Mouse (Mus musculus) liver, embryonic 12.5 days (tissue): ENCODE measurements around the gene Selenoo. TPM values are rescaled to one million over a fixed set of nuclear protein-coding genes. Genes with fewer than 3 reads are reported as not detected.

Experiments
- ATAC-seq: fragments of 200-750 bp; cut with Nextera tagmentation; 2 replicates; pipeline ENCODE4 v1.8.0; 2017; ENCODE audit warnings: moderate number of reproducible peaks, mild to moderate bottlenecking, moderate library complexity
- H3K27ac ChIP-seq: fragments of 300-500 bp; sonication (generic); 2 replicates; pipeline ENCODE4 v1.5.1; 2016; ENCODE audit warnings: mild to moderate bottlenecking
- H3K27me3 ChIP-seq: fragments of 300-500 bp; sonication (generic); replicated peaks from 2 replicates; pipeline ENCODE4 v1.6.1; 2016; ENCODE audit warnings: mild to moderate bottlenecking, moderate library complexity
- H3K36me3 ChIP-seq: fragments of 300-500 bp; sonication (generic); 2 replicates; pipeline ENCODE4 v1.6.1; 2016; ENCODE audit warnings: mild to moderate bottlenecking, moderate library complexity
- H3K4me1 ChIP-seq: fragments of 300-500 bp; sonication (generic); 2 replicates; pipeline ENCODE4 v1.6.1; 2016
- H3K4me2 ChIP-seq: fragments of 300-500 bp; sonication (generic); 2 replicates; pipeline ENCODE4 v1.6.1; 2016; ENCODE audit warnings: mild to moderate bottlenecking, moderate library complexity
- H3K4me3 ChIP-seq: fragments of 300-500 bp; sonication (generic); 2 replicates; pipeline ENCODE4 v1.5.1; 2016; ENCODE audit warnings: mild to moderate bottlenecking, moderate library complexity
- H3K9ac ChIP-seq: fragments of 300-500 bp; sonication (generic); 2 replicates; pipeline ENCODE4 v1.6.1; 2016; ENCODE audit warnings: mild to moderate bottlenecking, moderate library complexity
- H3K9me3 ChIP-seq: fragments of 300-500 bp; sonication (generic); replicated peaks from 2 replicates; pipeline ENCODE4 v1.6.1; 2016; ENCODE audit warnings: mild to moderate bottlenecking, moderate library complexity
- WGBS: fragments of 180-500 bp; shearing (Covaris S2); methylation state at CpG from one replicate; pipeline ENCODE4 v1.1.7; 2016; ENCODE audit not compliant: insufficient replicate concordance; 5-methylcytosine and 5-hydroxymethylcytosine counted together
- polyA plus RNA-seq: library from polyadenylated mRNA; unstranded; fragments of >200 nt; fragmentation: Nextera tagmentation; extraction: Ambion mirVana; gene quantifications from 2 replicates; pipeline ENCODE4 v1.2.1, GENCODE M21; 2016

Selenoo gene
- 11.6 and 12.8 TPM in 2 replicates for polyA plus RNA-seq

GRCm38 (mm10) chr15:89088607-89089247 is at the start of gene Selenoo:
TSS of gene Selenoo (plus strand) at chr15:89089084.
- Histone ChIP-seq H3K9me3 (no peaks in the 10 kb centered on the region), H3K27ac (peak within 1 kb of the TSS; percentile 83), H3K4me2 (peak within 1 kb of the TSS; percentile 99), H3K27me3 (no peaks in the 10 kb centered on the region), H3K9ac (peak within 1 kb of the TSS; percentile 98), H3K4me1 (peaks cover 25% of the 10 kb centered on the region), H3K4me3 (peak within 1 kb of the TSS; percentile 99), H3K36me3 (peaks cover 53% of the 10 kb centered on the region)
- peak; percentile 94 for ATAC-seq
- 2% methylated on average over 38 of the region's 38 CpGs for WGBS

- no peak for ATAC-seq
- Histone ChIP-seq H3K27ac (no peak overlapping the region), H3K36me3 (no peaks in the 10 kb centered on the region), H3K9me3 (no peaks in the 10 kb centered on the region), H3K9ac (no peak overlapping the region), H3K4me1 (no peaks in the 10 kb centered on the region), H3K4me2 (no peak overlapping the region), H3K4me3 (no peak overlapping the region), H3K27me3 (no peaks in the 10 kb centered on the region)
- 63% methylated on average over 5 of the region's 5 CpGs for WGBS
Measured at GRCm38 (mm10) chr15:89044381-89044780, 44.5 kb upstream of the Selenoo start.

- no peak overlapping the region for H3K9ac ChIP-seq
- no peak overlapping the region for H3K4me2 ChIP-seq
- WGBS: 51% methylated on average over 4 of the region's 4 CpGs
- H3K9me3 ChIP-seq: no peaks in the 10 kb centered on the region
- H3K4me1 ChIP-seq: no peaks in the 10 kb centered on the region
- no peaks in the 10 kb centered on the region for H3K27me3 ChIP-seq
- ATAC-seq: no peak
- H3K27ac ChIP-seq: no peak overlapping the region
- no peak overlapping the region for H3K4me3 ChIP-seq
- no peaks in the 10 kb centered on the region for H3K36me3 ChIP-seq
Measured at GRCm38 (mm10) chr15:89046356-89046755, 42.5 kb upstream of the Selenoo start.

- WGBS: 70% methylated on average over 7 of the region's 7 CpGs
- H3K9ac ChIP-seq: no peak overlapping the region
- H3K4me1 ChIP-seq: 0 out of 2 replicates have a peak, but pooled peaks cover under 1% of the 10 kb centered on the region
- H3K36me3 ChIP-seq: no peaks in the 10 kb centered on the region
- H3K4me2 ChIP-seq: no peak overlapping the region
- H3K9me3 ChIP-seq: no peaks in the 10 kb centered on the region
- no peak overlapping the region for H3K27ac ChIP-seq
- H3K4me3 ChIP-seq: no peak overlapping the region
- peaks cover 53% of the 10 kb centered on the region for H3K27me3 ChIP-seq
- no peak for ATAC-seq
Measured at GRCm38 (mm10) chr15:89054666-89055065, 34.2 kb upstream of the Selenoo start.

- Histone ChIP-seq H3K9me3 (no peaks in the 10 kb centered on the region), H3K9ac (no peak overlapping the region), H3K36me3 (no peaks in the 10 kb centered on the region), H3K4me1 (0 out of 2 replicates have a peak, but pooled peaks cover 7% of the 10 kb centered on the region), H3K4me3 (no peak overlapping the region), H3K4me2 (no peak overlapping the region), H3K27me3 (peaks cover 90% of the 10 kb centered on the region), H3K27ac (no peak overlapping the region)
- WGBS: 28% methylated on average over 6 of the region's 6 CpGs
- no peak for ATAC-seq
Measured at GRCm38 (mm10) chr15:89058736-89059135, 30.1 kb upstream of the Selenoo start.

- 3% methylated on average over 29 of the region's 57 CpGs for WGBS
- Histone ChIP-seq H3K4me2 (peak within 1 kb of the TSS; percentile 73), H3K4me1 (0 out of 2 replicates have a peak, but pooled peaks cover 7% of the 10 kb centered on the region), H3K27me3 (peaks cover 94% of the 10 kb centered on the region), H3K27ac (no peak within 1 kb of the TSS), H3K4me3 (peak within 1 kb of the TSS; percentile 56), H3K9ac (peak within 1 kb of the TSS; percentile 23; the same call in 1 of the 2 replicates), H3K9me3 (no peaks in the 10 kb centered on the region), H3K36me3 (no peaks in the 10 kb centered on the region)
- ATAC-seq: no peak
Measured at GRCm38 (mm10) chr15:89059161-89059931, 29.5 kb upstream of the Selenoo start, which contains the start of gene Panx2. TSS of gene Panx2 (plus strand) at chr15:89059734.

GRCm38 (mm10) chr15:89060032-89060681 is 28.7 kb upstream of the Selenoo start:
- Histone ChIP-seq H3K9me3 (no peaks in the 10 kb centered on the region), H3K4me3 (peak overlapping the region; percentile 56), H3K27me3 (peaks cover 92% of the 10 kb centered on the region), H3K4me1 (0 out of 2 replicates have a peak, but pooled peaks cover 7% of the 10 kb centered on the region), H3K27ac (no peak overlapping the region), H3K36me3 (no peaks in the 10 kb centered on the region), H3K9ac (peak overlapping the region; percentile 23; the same call in 1 of the 2 replicates), H3K4me2 (peak overlapping the region; percentile 73)
- ATAC-seq: 0 out of 2 replicates have a peak, but pooled peaks have one; percentile 16
- WGBS: 4% methylated on average over 40 of the region's 48 CpGs

GRCm38 (mm10) chr15:89060811-89061460 is 27.9 kb upstream of the Selenoo start:
- Histone ChIP-seq H3K4me1 (0 out of 2 replicates have a peak, but pooled peaks cover 7% of the 10 kb centered on the region), H3K36me3 (no peaks in the 10 kb centered on the region), H3K4me2 (no peak overlapping the region), H3K4me3 (no peak overlapping the region), H3K9ac (no peak overlapping the region), H3K9me3 (no peaks in the 10 kb centered on the region), H3K27ac (no peak overlapping the region), H3K27me3 (peaks cover 91% of the 10 kb centered on the region)
- ATAC-seq: no peak
- WGBS: 69% methylated on average over 12 of the region's 12 CpGs

GRCm38 (mm10) chr15:89061761-89062517 is 26.9 kb upstream of the Selenoo start:
- Histone ChIP-seq H3K9ac (no peak overlapping the region), H3K27me3 (peaks cover 97% of the 10 kb centered on the region), H3K4me1 (0 out of 2 replicates have a peak, but pooled peaks cover 7% of the 10 kb centered on the region), H3K4me3 (no peak overlapping the region), H3K9me3 (no peaks in the 10 kb centered on the region), H3K27ac (no peak overlapping the region), H3K4me2 (no peak overlapping the region), H3K36me3 (no peaks in the 10 kb centered on the region)
- 71% methylated on average over 6 of the region's 6 CpGs for WGBS
- no peak for ATAC-seq

- Histone ChIP-seq H3K4me3 (no peak overlapping the region), H3K9me3 (no peaks in the 10 kb centered on the region), H3K36me3 (no peaks in the 10 kb centered on the region), H3K27me3 (peaks cover 98% of the 10 kb centered on the region), H3K27ac (no peak overlapping the region), H3K4me2 (no peak overlapping the region), H3K4me1 (0 out of 2 replicates have a peak, but pooled peaks cover 7% of the 10 kb centered on the region), H3K9ac (no peak overlapping the region)
- 72% methylated on average over 5 of the region's 5 CpGs for WGBS
- ATAC-seq: no peak
Measured at GRCm38 (mm10) chr15:89062518-89062910, 26.4 kb upstream of the Selenoo start.

GRCm38 (mm10) chr15:89063001-89063400 is 25.9 kb upstream of the Selenoo start:
- WGBS: 65% methylated on average over 7 of the region's 7 CpGs
- ATAC-seq: no peak
- peaks cover 98% of the 10 kb centered on the region for H3K27me3 ChIP-seq

More at GRCm38 (mm10) chr15:89063001-89063400, 25.9 kb upstream of the Selenoo start:
- Histone ChIP-seq H3K4me3 (no peak overlapping the region), H3K27ac (no peak overlapping the region), H3K4me1 (0 out of 2 replicates have a peak, but pooled peaks cover 11% of the 10 kb centered on the region), H3K4me2 (no peak overlapping the region), H3K9me3 (no peaks in the 10 kb centered on the region), H3K36me3 (no peaks in the 10 kb centered on the region), H3K9ac (no peak overlapping the region)
